Mouse (Mus musculus) adipocyte (in vitro differentiated cells): ENCODE measurements around the gene Ube2v1.
"Not testable (repeated sequence)": the region's sequence is repeated elsewhere in the genome, so short reads cannot be mapped to it uniquely, and the experiment has no call there.

Experiments used
- DNase-seq: peaks from one replicate; pipeline ENCODE4 v3.0.0-alpha.2; 2016; ENCODE audit warnings: low spot score

Gene Ube2v1

GRCm38 (mm10) chr2:167622352-167622751 is 9.5 kb downstream of the Ube2v1 start:
- DNase-seq: no peak

DNA sequence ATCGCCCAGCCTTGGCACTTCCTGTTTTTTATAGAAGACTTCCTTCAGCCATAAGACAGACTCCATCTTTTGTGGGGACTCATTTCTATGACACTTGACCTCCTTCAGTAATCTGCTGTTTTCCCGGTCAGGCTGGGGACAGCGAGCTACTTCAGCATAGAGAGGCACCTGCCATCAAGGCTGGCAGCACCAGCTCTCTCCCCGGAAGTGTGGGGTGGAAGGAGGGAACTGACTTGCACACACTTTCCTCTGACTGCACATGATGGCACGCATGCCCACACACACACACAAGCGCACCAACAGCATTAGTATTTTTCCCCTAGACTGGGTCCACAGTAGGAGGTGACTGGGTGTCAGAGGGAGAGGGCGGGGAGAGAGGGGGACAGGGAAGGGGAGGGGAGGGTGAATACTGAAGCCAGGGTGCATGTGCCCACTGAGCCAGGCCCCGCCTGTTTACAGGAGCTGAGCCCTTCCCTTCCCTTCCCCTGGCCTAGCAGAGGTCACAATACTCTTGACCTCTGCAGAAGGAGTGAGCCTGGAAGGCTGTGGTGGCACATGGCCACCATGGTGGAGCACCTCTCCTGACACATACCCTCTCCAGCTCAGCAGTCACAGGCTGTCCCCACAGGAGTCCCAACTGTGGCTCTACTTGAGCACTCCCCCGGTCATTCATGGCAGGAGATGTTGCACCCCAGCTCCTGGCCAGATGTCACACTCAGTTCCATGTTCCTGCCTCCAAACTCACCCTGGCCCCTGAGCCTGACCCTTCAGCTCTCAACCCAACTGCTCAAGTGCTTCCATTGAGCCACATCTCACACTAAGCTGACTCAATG is 10.4 kb downstream of the Ube2v1 start:
- no peak for DNase-seq

GRCm38 (mm10) chr2:167617472-167617871 is 14.4 kb downstream of the Ube2v1 start:
- DNase-seq: no peak

DNA sequence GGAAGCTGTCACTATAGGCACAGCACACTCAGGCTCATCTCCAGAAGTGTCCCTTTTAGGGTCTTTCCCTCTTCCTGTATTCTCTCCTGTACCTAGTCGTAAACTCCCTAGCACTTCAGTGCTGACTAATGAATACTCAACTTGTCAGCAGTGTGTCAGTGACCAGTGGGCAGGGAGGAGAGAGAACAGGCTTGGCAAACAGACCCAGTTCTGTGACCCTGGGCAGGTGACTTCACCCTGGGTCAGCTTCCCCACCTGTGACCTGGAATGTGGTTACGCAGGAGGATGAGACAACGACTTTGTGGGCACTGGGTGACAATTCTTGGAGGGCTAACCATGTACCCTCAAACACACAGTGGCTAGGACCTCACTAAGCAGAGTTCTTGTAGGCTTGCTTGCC is 14.9 kb downstream of the Ube2v1 start:
- DNase-seq: no peak

GRCm38 (mm10) chr2:167613335-167613734 is 18.6 kb downstream of the Ube2v1 start:
- DNase-seq: not testable (repeated sequence)

DNA sequence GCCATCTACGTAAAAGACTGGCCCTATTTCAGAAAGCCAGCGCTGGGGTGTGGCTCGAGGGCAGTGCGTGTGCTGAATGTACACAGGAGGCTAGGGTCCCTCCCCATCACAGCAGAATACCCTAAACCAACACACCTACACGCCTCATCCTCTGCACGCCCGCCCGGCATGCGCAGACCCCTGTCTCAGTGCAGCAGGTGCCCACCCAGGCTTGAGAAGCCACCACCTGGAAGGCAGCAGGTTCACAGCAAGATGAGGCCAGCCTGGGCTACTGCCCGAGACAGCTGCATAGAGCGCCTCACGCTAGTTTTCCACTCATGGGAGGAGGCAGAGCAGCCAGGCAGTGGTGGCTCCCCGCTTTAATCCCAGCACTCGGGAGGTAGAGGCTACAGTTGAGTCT is 19.8 kb downstream of the Ube2v1 start:
- no peak for DNase-seq

GRCm38 (mm10) chr2:167611287-167611686 is 20.6 kb downstream of the Ube2v1 start:
- no peak for DNase-seq

DNA sequence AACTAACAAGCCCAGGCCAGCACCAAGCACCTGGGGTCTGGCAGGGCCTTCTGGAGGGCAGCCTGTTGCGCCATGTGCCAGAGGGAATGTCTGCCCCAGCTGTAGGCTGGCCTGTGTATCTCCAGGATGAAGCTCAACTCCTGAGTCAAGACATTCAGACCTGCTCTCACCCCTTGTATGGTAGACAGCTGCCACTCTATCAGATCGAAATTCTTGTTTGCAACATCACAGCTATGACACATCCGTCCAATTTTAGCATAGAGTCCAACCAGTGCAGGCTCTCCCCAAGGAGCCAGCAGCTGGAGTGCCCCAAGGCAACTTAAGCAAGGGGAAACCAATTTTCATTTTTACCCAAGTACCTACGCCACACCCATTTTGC is 25.2 kb downstream of the Ube2v1 start:
- DNase-seq: no peak

DNA sequence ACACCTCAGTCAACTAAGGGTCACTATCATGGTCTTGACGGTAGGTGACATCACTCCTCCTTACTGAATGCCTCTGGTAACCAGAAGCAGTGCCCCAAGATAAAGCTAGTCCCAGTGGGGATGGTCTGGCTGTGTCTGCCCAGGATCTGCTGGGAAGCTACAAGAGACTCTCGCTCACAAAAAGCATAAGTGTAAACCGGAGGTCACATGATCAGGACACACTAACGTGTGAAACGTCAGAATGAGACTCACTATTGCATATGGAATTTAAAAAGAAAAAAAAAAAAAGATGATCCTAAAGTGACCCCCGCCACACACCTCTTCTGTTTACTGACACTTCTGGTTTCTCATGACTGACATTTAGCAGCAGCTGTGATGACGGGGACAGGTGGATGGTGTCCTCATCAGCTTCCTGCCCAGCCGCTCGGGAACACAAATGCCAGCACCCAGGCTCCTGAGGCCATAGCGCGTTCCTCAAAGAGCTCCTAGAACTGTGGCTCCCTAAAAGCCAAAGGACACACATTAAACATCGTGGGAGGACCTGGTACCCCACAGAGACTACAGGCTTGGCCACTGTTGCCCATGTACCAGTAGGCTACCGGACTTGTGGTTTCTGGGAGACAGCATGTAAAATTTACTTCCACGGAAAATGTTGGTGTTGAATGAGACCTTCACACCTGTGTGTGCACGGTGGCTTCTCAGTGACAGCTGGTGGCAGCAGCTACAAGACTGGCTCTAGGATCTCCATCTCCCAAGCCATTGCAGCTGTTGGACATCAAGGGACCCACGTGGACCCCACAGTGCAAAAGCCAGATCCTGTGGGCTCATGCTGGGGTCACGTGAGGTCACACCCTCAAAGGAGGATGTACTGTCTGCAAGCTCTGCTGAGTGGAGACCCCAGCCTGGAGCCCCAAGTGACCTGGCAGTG is 25.8 kb downstream of the Ube2v1 start:
- no peak for DNase-seq

DNA sequence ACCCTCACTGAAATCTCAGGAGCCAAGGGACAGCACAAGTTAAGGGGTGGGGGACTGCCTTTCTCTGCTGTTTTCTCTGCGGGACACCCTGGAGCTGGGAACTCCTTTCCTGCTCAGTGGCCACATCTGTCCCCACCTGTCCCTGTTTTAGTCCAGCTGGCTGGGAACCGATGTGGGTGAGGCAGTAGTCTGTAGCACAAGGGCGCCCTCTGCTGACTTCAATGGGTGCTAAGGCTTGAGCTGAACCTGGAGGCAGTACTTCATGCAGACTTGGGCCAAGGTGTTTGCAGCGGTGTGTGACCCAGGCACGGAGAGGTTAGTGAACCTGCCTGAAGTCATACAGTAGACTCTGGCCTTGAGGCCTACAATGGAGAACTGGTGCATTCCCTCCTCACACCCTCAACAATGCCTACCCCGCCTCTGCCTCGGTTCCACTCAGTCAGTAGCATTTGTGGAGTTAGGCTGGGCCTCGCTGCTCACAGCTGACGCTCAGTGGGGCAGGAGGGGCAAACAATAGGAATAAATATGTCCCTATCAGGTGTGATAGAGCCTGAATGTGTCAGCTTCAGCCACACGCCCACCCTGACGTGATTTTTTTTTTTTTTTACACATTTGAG is 26.6 kb downstream of the Ube2v1 start:
- peak; percentile 93 for DNase-seq

DNA sequence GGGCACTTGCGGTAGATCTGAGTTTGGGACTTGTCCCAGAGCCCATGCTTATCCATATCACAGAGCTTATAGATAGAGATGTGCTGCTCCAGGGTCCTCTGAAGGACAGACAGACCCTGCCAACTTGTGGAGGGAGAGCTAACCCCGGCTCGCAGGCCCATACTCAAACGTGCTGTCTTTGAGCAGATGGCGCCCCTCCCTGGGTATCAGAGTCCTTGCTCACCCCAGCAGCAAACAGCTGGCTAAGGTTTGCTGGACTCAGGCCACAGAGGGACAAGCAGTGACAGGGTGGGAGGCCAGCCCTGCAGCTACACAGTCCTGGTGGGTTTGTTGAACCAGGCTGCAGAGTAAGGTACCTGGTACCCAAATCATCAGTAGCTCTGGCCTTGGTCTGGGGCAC is 28.9 kb downstream of the Ube2v1 start:
- DNase-seq: no peak

DNA sequence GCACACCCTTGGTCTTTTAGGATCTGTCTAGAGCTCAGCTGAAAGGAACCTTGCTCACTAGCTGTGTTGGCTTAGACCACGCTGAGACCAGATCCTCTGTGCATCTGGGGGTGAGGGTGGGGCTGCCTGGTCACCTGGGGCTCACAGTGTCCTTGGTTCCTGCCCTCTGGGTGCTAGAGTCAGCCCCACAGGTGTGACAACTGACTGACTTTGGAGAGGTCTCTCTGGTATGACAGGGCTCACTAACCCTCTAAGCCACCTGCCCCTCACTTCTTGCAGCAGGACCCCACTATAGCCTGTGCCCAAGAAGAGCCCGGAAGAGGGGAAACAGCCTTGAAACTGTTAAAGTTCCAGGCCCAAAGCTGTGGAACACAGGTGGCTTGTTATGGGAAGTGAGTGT is 29.5 kb downstream of the Ube2v1 start:
- no peak for DNase-seq

GRCm38 (mm10) chr2:167600481-167600995 is 31.4 kb downstream of the Ube2v1 start:
- no peak for DNase-seq

DNA sequence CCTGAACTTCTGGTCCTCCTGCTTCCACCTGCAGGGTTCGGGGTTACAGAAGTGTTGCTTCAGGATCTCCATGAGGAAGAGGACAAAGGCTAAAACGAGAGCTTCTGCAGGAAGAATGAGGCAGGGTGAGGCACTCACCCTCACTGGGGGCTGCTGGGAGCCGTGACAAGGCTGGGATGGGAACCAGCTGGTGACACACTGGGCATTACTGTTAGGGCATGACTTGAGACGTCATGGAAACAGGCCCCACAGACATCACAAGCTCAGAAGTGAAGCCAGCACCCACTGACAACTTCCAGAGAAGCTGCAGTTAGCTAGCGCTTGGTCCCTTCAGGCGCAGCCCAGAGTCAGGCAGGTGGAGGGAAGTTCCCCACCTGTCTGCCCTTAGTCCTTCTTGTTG is 32.0 kb downstream of the Ube2v1 start:
- no peak for DNase-seq

GRCm38 (mm10) chr2:167599195-167599594 is 32.7 kb downstream of the Ube2v1 start:
- DNase-seq: no peak

- DNase-seq: no peak
Observed at GRCm38 (mm10) chr2:167597492-167598186, 34.3 kb downstream of the Ube2v1 start.

DNA sequence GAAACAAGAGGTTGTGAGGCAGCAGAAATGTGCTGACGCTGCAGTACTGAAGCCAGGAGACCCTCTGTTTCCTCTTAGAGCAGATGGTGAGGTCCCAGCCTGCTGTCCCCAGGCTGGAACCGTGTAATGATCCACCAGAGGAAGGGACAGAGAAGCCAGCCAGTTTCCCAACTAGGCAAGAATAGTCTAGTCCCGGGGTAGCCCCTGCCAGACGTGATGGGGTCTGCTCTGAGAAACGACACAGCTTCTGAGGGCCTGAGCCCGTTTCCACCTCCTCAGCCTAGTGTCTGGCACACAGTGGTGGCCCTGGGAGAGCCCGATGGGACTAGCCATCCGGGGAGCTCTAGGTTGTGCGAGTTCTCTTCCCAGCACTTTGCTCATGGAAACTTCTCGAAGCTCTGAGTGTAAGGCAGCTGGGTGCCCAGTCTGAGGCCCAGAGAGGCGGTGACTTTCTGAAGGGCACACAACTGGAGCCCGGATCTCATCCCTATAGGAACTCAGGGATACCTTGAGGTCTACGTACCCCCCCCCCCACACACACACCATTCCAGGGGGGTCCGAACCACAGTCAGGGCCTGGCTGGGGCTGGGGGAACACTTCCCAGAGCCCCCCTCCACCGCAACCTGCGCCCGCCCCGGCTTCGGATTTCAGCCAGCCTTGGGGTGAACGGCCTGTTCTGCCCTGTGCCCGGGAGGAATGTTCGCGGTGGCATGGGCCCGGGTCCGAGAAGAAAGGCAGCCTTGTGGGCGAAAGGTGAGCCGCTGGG is 35.0 kb downstream of the Ube2v1 start:
- peak; percentile 46 for DNase-seq

- no peak for DNase-seq
Observed at GRCm38 (mm10) chr2:167596262-167596661, 35.6 kb downstream of the Ube2v1 start.

- DNase-seq: peak; percentile 78
Observed at GRCm38 (mm10) chr2:167595761-167596171, 36.1 kb downstream of the Ube2v1 start.

DNA sequence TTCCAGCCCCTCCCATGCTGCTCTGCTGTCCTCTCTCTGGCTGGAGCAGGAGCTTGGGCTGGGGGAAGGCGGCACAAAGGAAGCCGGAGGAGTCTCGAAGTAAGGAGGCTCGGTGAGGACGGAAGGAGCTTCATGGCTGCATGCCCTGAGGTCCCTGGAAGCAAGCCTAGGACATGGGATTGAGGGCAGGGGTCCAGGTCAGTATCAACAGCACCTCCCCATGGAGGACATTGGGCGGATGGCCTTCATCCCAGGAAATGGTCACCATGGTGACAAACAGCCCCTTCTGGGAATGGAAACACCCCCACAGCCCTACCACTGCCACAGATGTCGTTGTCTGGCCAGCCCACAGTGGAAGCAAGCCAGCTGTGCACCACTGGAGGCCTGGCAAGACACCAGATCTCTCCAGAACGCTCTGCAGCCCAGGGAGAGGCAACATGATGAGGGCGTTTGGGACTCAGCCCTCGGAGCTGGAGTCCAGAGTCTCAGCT is 37.4 kb downstream of the Ube2v1 start:
- peak; percentile 99 for DNase-seq
